Mouse (Mus musculus) ovary, adult 10 weeks (tissue): ENCODE data around the gene Sis. TPM values are rescaled to one million over a fixed set of nuclear protein-coding genes. Genes with fewer than 3 reads are reported as not detected.

Experiments used
- polyA plus RNA-seq: library from polyadenylated mRNA; stranded (reverse); fragments of 350-450 nt; fragmentation: Illumina TruSeq; extraction: RNeasy Lipid Tissue Mini Kit (QIAGEN cat#74804); gene quantifications from one replicate; pipeline ENCODE4 v1.2.3, GENCODE M21; 2014

Sis gene
- polyA plus RNA-seq, result not detected

GRCm38 (mm10) chr3:72967675-72968074 is at the start of gene Sis:
Gene Sis, minus strand, starts transcription at chr3:72967863.

Other genes with a start within 250 kb of the Sis start
- 7.4 TPM for gene Slitrk3, start 89.9 kb upstream of the Sis start, polyA plus RNA-seq